Mouse (Mus musculus) liver, postnatal 0 days (tissue): Measurements from ENCODE around the gene Srp68.

Source experiments
- CTCF ChIP-seq: sonication (generic); IDR thresholded peaks from 2 replicates; pipeline ENCODE4 v1.5.1; 2016; ENCODE audit warnings: antibody characterized with exemption, low read depth
- EP300 ChIP-seq: IDR thresholded peaks from 2 replicates; pipeline ENCODE4 v1.6.1; 2016; ENCODE audit warnings: antibody characterized with exemption, low read depth, mild to moderate bottlenecking

DNA sequence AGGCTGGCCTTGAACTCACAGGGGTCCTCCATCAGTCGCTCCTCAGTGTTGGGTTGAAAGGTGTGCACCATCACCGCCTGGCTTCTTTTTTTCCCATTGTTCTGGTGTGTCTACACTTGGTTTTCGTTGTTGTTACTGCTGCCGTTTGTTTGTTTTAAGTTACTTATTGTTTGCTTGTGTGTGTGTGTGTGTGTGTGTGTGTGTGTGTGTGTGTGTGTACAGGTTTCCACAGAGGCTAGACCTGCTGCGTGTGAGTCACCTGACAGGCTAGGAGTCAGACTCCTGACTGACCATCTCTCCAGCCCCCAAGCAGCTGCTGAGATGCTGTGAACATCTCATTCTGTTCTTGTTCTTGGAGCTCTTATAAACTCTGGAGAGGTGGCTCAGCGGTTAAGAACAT, 61.2 kb downstream of the Srp68 start:
- TF ChIP-seq CTCF (no peak), EP300 (no peak)
